Mouse (Mus musculus) ES-E14 (cell line): ENCODE measurements at regions not wholly inside any gene's neighbourhood (a gene's known extent, or its start where the extent isn't known, plus 50 kb on each side); places are given as distances from the start of the nearest gene placed in this dataset.
A peak's percentile ranks its signal among the peaks of the same experiment; 100 is the strongest.

Experiments used
- DNase-seq: peaks from one replicate; pipeline ENCODE4 v3.0.0-alpha.2; 2013; ENCODE audit warnings: low read depth, low spot score
- H3K27ac ChIP-seq: 2 replicates; pipeline ENCODE4 v1.5.1; 2012; ENCODE audit warnings: low read depth, mild to moderate bottlenecking, low read length, moderate library complexity, mixed read lengths; ENCODE audit not compliant: poor library complexity, insufficient read depth, severe bottlenecking
- H3K36me3 ChIP-seq: 2 replicates; pipeline ENCODE4 v1.6.1; 2012; ENCODE audit warnings: mild to moderate bottlenecking, low read length, moderate library complexity, mixed read lengths; ENCODE audit not compliant: control insufficient read depth, poor library complexity, insufficient read depth, severe bottlenecking
- H3K4me1 ChIP-seq, 2 experiments: fragments of 150-350 bp in 1 of 2; sonication (generic) in 1 of 2; 2 replicates each; pipeline ENCODE4 v1.6.1; 2012; ENCODE audit warnings: low read length in 2 of 2, mild to moderate bottlenecking in 1 of 2, mixed read lengths in 1 of 2; ENCODE audit not compliant: control insufficient read depth in 2 of 2, insufficient read depth in 2 of 2, poor library complexity in 1 of 2
- H3K4me3 ChIP-seq, 2 experiments: fragments of 150-350 bp in 1 of 2; sonication (generic) in 1 of 2; 2 replicates each; pipeline ENCODE4 v1.5.1; 2012; ENCODE audit warnings: low read length in 2 of 2, low read depth in 1 of 2, mild to moderate bottlenecking in 1 of 2, mixed read lengths in 1 of 2; ENCODE audit not compliant: insufficient read depth in 1 of 2, poor library complexity in 1 of 2, severe bottlenecking in 1 of 2
- H3K9ac ChIP-seq: 2 replicates; pipeline ENCODE4 v1.6.1; 2012; ENCODE audit warnings: low read depth, mild to moderate bottlenecking, low read length, mixed read lengths; ENCODE audit not compliant: poor library complexity, insufficient read depth, severe bottlenecking
- H3K9me3 ChIP-seq: fragments of 150-350 bp; sonication (generic); 2 replicates; pipeline ENCODE4 v1.6.1; 2012; ENCODE audit warnings: low read depth, mild to moderate bottlenecking, low read length; ENCODE audit not compliant: control insufficient read depth, insufficient read depth
- CHD2 ChIP-seq: IDR thresholded peaks from 2 replicates; pipeline ENCODE4 v1.6.1; 2014; ENCODE audit warnings: mild to moderate bottlenecking, low read depth, low read length, inconsistent platforms
- HCFC1 ChIP-seq: IDR thresholded peaks from 2 replicates; pipeline ENCODE4 v1.6.1; 2012; ENCODE audit warnings: low read length, inconsistent platforms, borderline replicate concordance; ENCODE audit not compliant: insufficient read depth
- MAFK ChIP-seq: IDR thresholded peaks from 2 replicates; pipeline ENCODE4 v1.6.1; 2014; ENCODE audit warnings: mild to moderate bottlenecking, low read depth, low read length, inconsistent platforms; ENCODE audit not compliant: insufficient read depth
- ZC3H11A ChIP-seq: IDR thresholded peaks from 2 replicates; pipeline ENCODE4 v1.6.1; 2012; ENCODE audit warnings: low read depth, mild to moderate bottlenecking, inconsistent platforms, low read length, borderline replicate concordance
- ZNF384 ChIP-seq: IDR thresholded peaks from 2 replicates; pipeline ENCODE4 v1.6.1; 2012; ENCODE audit warnings: low read depth, low read length, inconsistent platforms
- in situ Hi-C, 2 experiments: fragments of 600-800 bp; cut with MboI; formaldehyde crosslinking; loops; one replicate each; pipeline ENCODE4 v1.15.1; 2025; ENCODE audit warnings: low sequenced_read_pairs in 2 of 2, inconsistent platforms in 1 of 2; ENCODE audit not compliant: unreplicated experiment in 2 of 2

- H3K36me3 ChIP-seq = no peaks in the 10 kb centered on the region
- in situ Hi-C loops = no loop called here
Observed at GRCm38 (mm10) chr2:149679822-149680459, 149.1 kb upstream of the Syndig1 start.

GRCm38 (mm10) chr2:149722342-149722741 lies 106.7 kb upstream of the Syndig1 start:
- Histone ChIP-seq H3K9ac (no peak overlapping the region), H3K27ac (no peak overlapping the region), H3K4me3 (no peak overlapping the region), H3K4me1 (no peaks in the 10 kb centered on the region), H3K36me3 (no peaks in the 10 kb centered on the region), H3K9me3 (no peaks in the 10 kb centered on the region)
- in situ Hi-C loops = no loop called here
- no peak for TF ChIP-seq ZNF384
- no peak for TF ChIP-seq HCFC1
- TF ChIP-seq ZC3H11A = no peak
- TF ChIP-seq MAFK = no peak
- TF ChIP-seq CHD2 = no peak
- DNase-seq = no peak

More at GRCm38 (mm10) chr2:149679822-149680459, 149.1 kb upstream of the Syndig1 start:
- 0 out of 4 replicates have a peak, but pooled peaks cover 0 to under 1% of the 10 kb centered on the region in 2 experiments for H3K4me1 ChIP-seq
- TF ChIP-seq ZNF384 (no peak), HCFC1 (no peak), MAFK (no peak)
- H3K27ac ChIP-seq = no peak overlapping the region
- no peak for DNase-seq
- H3K9me3 ChIP-seq = no peaks in the 10 kb centered on the region
- H3K9ac ChIP-seq = no peak overlapping the region
- no peak overlapping the region for H3K4me3 ChIP-seq

- Histone ChIP-seq H3K36me3 (no peaks in the 10 kb centered on the region), H3K9me3 (no peaks in the 10 kb centered on the region), H3K4me3 (no peak overlapping the region), H3K9ac (no peak overlapping the region), H3K27ac (no peak overlapping the region), H3K4me1 (no peaks in the 10 kb centered on the region)
- in situ Hi-C loops = no loop called here
- peak; percentile 3 for DNase-seq
- TF ChIP-seq HCFC1 = no peak
- TF ChIP-seq CHD2 = no peak
- TF ChIP-seq ZNF384 = no peak
- no peak for TF ChIP-seq MAFK
- no peak for TF ChIP-seq ZC3H11A
Observed at GRCm38 (mm10) chr2:149724279-149724678, 104.7 kb upstream of the Syndig1 start.

- Histone ChIP-seq H3K9me3 (no peaks in the 10 kb centered on the region), H3K4me1 (no peaks in the 10 kb centered on the region), H3K27ac (no peak overlapping the region), H3K36me3 (no peaks in the 10 kb centered on the region), H3K9ac (no peak overlapping the region), H3K4me3 (no peak overlapping the region)
- TF ChIP-seq ZC3H11A (no peak), ZNF384 (no peak), HCFC1 (no peak), CHD2 (no peak), MAFK (no peak)
- in situ Hi-C loops = no loop called here
- DNase-seq = no peak
Observed at GRCm38 (mm10) chr2:149725932-149726331, 103.1 kb upstream of the Syndig1 start.

GRCm38 (mm10) chr2:149737837-149738236 lies 91.2 kb upstream of the Syndig1 start:
- Histone ChIP-seq H3K4me3 (no peak overlapping the region), H3K27ac (no peak overlapping the region), H3K9ac (no peak overlapping the region), H3K9me3 (no peaks in the 10 kb centered on the region), H3K36me3 (no peaks in the 10 kb centered on the region), H3K4me1 (no peaks in the 10 kb centered on the region)
- no peak for DNase-seq
- in situ Hi-C loops = no loop called here
- no peak for TF ChIP-seq CHD2
